Mouse (Mus musculus) cerebral cortex, adult 2 months (tissue): Measurements from ENCODE around the gene Atg9b.

ENCODE experiments used
- WGBS: fragments of 180-500 bp; shearing (Covaris S2); methylation state at CpG from one replicate; pipeline ENCODE4 v1.1.7; 2018; 5-methylcytosine and 5-hydroxymethylcytosine counted together

Gene Atg9b

DNA sequence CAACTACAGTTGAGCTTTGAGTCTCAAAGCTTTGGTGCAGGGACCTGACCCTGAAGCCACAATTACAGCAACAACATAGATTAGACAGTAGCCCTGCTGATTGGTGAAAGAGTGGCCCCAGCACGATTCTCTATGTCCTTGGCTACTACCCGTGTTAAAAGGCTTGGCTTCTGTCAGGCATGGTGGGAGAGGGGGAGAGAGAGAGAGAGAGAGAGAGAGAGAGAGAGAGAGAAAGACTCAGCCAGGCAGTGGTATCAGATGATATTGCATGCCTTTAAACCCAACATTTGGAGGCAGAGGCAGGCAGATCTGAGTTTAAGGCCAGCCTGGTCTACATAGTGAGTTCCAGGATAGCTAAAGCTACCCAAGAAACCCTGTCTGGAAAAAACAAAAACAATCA is 10.0 kb downstream of the Atg9b start:
- 84% methylated on average over 2 of the region's 2 CpGs for WGBS

DNA sequence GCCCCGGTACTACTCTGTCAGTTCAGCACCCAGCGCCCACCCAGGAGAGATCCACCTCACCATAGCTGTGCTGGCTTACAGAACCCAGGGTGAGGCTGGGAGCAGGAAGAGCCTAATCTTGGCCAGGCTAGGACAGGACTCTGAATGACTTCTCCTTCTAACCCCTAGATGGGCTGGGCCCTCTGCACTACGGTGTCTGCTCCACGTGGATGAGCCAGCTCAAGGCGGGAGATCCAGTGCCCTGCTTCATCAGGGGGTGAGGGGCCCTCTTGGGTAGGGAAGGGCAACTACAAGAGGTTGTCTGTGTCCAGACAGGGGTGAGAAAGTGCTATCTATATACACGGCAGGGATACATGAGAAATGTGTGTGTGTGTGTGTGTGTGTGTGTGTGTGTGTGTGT is 10.5 kb downstream of the Atg9b start:
- WGBS: 82% methylated on average over 6 of the region's 6 CpGs

DNA sequence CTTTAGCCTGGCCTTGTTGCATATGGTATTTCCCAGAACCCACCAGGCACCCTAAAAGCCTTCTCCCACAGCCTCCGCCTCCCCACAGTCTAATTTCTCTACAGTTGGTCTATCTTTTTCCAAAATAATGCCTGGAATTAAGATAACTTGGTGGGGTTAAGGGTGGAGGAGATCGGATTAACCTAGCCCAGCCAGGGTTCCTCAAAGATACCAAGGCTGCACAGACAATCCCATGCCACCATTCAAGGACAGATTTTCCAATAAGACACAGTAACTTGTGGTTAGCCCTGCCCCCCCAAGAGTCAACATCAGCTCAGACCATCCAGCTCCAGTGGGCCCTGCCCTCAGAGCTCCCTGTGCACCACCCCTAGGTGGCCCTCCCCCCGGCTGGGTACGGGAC is 11.4 kb downstream of the Atg9b start:
- WGBS: 93% methylated on average over 4 of the region's 4 CpGs

DNA sequence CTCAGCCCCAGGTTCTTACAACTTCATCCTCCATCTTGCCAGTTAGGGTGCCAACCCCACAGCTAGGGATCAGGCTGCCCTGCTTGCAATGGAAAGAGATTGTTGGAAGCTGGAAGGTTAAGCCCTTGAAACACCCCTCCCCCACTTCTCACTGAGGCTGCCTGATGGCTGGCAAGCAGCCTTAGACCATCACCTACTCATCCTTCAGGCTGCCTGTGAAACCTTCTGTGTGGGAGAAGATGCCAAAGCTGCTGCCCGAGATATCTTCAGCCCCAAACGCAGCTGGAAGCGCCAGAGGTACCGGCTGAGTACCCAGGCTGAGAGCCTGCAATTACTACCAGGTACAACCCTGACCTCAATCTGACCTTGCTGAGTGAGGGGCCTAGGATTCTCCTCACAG is 12.4 kb downstream of the Atg9b start:
- WGBS: 59% methylated on average over 4 of the region's 4 CpGs

DNA sequence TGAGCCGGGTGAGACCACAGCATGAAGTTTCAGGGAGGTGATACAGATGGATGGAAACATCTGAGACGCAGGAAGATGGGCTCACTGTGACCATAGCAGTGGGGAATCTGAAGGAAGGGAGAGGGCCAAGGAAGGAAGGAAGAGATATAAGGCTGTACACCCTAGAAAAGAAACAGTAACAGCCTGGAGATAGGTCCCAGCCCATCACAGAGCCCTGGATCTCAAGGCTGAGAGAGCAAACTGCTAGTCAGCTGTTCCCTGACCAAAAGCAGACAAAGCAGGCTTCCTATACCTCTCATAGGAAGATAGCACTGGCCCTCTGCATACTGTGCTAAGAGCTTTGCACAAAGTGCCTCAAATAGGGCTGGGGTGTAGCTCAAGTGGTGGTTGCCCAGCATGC is 13.2 kb downstream of the Atg9b start:
- 82% methylated on average over 2 of the region's 2 CpGs for WGBS

DNA sequence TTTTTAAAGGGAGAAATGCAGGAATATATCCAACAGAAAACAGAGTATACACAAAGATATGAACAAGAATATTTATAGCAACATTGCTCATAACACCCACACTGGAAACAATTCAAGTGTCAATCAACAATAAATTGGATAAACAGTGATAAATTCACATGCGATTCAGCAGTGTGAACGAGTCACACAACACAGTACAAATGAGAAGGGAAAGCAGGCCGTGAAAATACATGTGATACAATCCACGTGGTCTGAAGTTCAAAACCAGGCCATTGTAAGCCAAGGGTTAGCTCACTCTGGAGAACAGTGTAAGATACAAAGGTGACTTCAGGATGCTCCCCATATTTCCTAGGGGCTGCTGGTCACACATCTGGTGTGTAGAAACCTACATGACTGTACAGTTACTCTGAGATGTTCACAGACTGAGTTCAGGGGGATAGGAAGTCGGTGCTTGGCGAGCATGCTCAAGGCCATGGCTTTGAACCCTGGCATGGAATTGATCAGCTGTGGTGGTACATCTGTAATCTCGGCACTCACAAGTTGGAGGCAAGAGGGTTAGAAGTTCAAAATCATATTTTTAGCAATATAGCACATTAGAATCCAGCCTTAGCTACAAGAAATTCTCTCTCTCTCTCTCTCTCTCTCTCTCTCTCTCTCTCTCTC is 17.1 kb downstream of the Atg9b start:
- WGBS: 72% methylated on average over 7 of the region's 7 CpGs

DNA sequence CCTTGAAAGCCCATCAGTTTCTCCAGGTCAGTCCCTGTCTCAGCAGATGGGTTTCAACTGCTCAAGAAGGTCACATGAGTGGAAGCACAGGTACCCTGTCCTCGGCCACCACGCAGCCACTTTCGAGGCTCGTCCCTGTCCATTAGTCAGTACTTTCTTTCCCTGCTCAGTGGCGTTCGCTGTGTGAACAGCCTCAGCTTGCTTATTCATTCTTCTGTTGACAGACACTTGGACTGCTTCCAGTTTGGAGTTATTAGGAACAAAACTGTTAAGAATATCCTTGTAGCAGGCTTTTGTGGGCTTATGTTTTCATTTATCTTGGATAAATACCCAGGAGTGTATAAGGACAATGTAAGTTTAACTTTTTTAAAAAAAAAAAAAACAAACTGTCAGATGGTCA is 17.7 kb downstream of the Atg9b start:
- WGBS: 51% methylated on average over 6 of the region's 6 CpGs

DNA sequence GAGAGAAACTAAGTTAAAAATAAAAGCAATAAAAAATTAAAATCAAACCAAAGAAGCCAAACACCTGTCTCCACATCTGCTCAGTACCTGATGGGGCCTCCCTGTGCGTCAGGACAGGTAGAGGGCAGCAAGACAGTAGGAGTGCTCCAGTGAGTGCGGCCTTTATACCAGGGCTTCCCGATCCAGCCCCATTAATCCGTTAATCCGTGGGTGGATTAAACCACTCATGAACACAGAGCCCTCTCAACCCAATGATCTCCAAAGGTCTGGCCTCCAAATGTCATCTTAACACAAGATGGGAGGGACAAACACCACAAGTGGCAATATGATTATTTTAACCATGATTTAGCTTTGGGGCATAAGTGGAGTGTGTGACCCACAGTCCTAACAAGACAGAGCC is 18.1 kb downstream of the Atg9b start:
- WGBS: 81% methylated on average over 5 of the region's 5 CpGs

DNA sequence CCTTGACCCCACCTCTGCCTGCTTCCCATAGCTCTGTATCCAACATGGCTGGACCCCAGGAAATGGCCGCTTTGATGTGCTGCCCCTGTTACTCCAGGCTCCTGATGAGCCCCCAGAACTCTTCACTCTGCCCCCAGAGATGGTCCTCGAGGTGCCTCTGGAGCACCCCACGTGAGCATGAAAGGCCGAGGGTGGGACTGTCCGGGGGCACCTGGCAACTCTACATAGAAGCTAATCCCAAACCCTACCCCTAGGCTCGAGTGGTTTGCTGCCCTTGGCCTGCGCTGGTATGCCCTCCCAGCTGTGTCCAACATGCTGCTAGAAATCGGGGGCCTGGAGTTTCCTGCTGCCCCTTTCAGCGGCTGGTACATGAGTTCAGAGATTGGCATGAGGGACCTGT is 22.2 kb downstream of the Atg9b start:
- WGBS: 86% methylated on average over 9 of the region's 9 CpGs

DNA sequence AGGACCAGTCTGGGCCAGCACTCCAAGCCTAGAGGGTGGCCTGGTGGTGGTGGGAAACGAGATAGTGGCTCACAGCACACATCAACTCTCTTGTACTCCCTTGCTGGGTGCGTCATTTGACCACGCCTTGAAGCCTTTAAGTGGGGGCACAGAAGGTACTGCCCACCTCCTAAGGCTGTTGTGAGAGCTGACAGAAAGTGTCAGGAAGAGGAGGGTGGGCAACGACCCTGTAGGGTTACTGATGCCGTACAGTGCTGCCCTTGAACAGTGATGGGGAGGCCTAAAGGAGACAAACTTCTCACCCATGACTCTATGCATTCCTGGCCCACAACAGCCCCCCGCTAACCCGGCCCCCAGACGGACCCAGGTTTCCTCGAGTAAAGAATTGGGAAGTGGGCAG is 25.5 kb downstream of the Atg9b start:
- whole genome bisulfite sequencing: 90% methylated on average over 9 of the region's 9 CpGs

DNA sequence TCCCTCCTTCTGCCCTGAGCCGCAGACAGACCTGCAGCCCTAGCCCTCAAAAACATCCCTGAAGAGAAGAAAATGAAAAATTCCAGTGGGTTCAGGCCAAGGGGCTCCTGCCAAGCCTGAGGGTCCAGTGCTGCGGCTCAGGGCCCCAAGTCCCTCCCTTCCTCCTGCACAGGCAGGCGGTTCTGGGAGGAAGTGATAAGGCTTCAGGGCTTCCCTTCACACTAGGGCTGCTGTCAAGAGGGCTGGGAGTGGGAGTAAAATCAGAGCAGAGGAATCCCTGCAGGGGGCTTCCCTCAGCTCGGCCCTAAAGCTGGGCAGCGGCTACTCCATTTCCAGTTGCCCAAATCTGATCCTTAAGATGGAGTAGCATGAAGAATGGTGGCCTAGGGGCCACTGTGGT is 26.4 kb downstream of the Atg9b start:
- WGBS: 64% methylated on average over 5 of the region's 5 CpGs

DNA sequence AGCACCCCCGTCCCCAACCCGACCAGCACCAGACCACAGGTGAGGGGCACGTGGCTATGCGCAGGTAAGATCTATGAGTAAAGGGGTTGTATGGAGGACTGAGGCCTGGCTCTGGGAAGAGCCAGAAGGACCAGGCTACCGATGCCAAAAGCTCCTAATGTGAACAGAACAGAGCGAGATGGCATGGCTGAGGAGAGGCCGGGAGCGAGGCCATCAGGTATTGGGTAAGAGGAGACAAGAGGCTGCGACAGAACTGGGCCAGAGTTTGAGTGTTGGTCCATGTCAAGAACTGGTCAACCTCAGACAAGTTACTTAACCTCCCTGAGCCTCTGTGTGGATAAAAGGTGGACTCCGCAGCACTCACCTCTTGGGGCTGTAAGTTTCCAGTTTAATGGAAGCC is 27.0 kb downstream of the Atg9b start:
- WGBS: 82% methylated on average over 10 of the region's 10 CpGs

DNA sequence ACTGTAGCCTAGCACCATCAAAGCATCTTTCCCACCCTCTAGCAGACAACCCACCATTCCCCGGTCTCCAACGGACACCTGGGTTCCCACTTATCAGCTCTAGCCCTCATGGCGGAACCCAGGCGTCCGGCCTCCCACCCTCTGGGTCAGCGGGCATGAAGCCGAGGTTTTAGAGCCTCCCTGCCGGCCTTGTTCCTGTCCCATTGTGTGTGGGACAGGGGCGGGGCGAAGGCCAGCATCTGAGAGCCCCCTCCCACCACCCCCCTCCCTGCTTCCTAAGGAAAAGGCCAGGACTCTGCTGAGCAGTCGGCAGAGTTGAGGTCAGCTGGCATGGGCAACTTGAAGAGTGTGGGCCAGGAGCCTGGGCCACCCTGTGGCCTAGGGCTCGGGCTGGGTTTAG is 27.4 kb downstream of the Atg9b start, which contains the start of gene Nos3:
Nos3 (plus strand) TSS at position 303 of the 400 bp plus-strand sequence.
- WGBS: 63% methylated on average over 12 of the region's 12 CpGs

DNA sequence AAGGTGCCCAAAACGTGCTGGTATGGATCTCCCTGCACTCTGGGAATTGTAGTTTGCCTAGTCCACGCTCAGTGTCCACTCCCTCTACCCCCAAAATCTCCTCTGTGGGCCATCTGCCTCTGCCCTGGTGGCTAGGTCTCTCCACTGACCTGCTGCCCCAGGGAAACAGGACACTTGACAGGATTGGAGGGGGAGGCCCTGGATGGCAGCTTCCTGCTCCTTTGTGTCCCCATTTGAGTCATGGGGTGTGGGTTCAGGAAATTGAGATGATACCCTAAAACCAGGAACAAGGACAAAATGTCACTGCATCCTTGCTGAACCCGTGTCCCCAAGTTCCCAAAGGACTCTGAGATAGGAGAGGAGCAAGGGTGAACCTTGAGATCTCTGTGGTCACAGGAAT is 27.9 kb downstream of the Atg9b start:
- 76% methylated on average over 3 of the region's 3 CpGs for WGBS

DNA sequence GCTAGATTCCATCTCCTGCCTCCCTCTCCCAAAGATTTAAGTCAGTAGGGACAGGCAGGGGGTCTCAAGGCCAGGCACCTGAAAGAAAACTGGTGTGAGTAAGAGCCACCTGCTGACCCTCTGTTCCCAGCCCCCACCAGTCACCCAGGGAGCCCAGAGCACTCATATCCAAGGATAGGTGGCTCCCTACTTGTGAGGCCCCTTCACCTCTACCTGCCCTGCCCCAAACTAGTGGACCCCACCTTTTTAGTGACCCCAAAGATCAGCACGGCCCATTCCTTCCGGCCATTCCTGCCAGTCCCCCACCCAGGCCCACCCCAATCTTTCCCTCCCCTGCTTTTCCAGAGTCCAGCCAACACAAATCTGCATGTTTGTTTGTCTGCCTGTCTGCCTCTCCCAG is 28.5 kb downstream of the Atg9b start:
- WGBS: 74% methylated on average over 2 of the region's 2 CpGs

DNA sequence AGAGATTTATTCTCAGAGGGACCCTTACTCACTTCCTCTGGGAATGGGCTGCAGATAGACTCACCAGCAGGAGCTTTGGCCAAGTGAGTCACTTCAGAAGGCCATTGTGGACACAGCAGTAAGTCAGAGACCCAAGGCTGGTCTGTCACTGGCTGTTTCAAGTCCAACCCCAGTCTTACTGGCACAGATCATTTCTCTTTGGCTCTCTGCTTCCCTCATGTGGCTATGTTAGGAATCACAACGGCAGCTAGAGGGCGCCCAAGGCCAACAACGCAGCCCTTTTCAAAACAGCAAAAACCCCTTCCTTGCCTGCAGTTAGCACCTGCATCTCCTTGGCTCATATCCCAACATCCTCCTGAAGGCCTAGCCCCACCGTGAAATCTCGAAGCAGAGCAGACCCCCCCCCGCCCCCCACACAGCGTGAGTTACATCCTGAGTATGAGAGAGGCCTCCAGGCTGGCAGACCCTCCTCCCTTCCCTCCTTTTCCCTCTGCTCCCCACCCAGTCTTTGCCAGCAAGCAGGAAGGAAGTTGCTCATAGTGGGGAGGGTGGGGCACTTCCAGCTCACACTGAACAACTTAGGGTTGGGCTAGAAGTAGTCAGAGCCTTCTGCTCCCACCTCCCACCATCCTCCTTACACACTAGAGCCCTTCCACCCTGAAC is 31.0 kb downstream of the Atg9b start:
- 4% methylated on average over 7 of the region's 7 CpGs for WGBS

DNA sequence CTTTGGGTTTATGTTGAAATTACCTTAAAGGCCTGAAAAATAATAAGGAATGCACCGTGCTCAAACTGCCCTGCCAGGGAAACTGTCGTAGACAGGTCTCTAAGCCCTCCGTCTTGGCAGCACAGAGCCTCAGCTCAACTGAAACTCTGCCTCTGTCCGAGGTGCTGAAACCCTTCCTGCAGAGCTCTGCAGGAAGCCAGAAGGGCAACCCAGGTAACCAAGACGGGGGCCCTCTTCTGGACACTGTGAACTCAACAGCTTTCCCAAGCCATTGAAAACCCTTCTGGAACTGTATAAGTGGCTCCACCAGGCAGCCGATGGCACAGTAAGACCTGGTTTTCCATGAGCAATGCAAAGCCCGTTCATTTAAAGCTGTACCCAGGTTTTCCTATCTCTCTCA is 34.5 kb downstream of the Atg9b start:
- WGBS: 33% methylated on average over 7 of the region's 7 CpGs

DNA sequence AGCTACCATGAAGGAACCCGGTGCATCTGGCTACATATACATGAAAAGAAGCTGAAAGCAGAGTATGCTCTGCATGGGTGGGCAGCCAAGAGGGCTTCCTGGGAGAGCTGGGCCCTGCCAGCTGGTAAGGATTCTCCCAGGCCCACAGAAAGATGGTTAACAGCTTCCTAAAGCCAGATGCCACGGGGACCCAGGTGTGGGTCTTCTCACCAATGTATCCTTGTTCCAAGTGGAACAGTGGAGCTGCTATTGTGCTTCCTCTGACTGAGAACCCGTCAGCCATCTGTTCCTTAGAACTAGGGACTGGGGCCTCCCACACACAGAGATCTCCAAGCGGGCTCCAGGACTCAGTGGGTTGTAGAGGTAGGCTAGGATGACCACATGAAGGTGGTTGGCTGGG is 35.2 kb downstream of the Atg9b start:
- WGBS: 27% methylated on average over 4 of the region's 4 CpGs

DNA sequence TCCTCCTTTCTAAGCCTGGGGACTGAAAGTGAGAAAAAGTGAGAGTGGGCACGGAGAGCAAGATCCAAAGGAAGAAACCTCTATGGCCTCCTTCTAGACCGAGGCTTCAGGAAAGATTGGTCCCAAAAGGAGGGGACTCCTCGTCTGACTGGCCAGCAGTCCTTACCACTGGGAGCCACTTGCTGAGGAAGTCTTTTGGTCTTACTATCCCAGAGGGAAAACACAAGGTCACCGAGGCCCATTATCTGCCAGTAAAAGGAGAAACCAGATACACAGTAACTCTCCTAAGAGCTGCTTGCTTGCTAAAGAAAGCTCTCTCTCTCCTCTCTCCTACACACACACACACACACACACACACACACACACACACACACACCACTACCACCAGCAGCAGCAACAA is 38.6 kb downstream of the Atg9b start:
- WGBS: 55% methylated on average over 4 of the region's 4 CpGs

DNA sequence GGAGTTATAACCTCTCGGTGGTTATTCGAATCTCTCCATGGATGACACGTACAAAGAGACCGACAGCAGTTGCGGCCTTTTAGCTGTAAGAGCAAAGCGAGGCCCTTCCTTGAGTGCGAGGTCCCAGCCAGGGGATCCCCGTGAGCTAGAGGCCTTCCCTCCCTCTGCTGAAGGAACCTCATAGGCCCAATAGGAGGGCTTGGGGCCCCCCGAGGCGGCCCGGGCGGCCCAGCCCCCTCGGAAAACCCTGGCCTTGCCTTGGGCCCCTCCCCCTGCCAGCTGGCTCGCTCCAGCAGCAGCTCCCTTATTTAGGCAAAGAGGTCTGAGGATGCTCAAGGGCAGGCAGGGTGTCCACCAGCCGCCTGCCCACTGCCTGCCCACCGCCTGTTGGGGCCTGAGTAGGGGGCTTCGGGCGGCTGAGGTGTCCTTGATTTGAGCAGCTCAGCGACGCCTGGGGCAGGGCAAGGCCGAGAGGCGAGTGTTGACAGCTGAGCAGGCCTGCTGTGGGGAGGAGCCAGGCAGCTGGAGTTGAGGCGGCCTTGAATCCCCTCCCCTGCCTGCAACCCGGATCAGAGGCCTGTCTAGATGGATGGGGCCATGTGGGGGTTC is 39.6 kb downstream of the Atg9b start:
- WGBS: 14% methylated on average over 24 of the region's 24 CpGs

DNA sequence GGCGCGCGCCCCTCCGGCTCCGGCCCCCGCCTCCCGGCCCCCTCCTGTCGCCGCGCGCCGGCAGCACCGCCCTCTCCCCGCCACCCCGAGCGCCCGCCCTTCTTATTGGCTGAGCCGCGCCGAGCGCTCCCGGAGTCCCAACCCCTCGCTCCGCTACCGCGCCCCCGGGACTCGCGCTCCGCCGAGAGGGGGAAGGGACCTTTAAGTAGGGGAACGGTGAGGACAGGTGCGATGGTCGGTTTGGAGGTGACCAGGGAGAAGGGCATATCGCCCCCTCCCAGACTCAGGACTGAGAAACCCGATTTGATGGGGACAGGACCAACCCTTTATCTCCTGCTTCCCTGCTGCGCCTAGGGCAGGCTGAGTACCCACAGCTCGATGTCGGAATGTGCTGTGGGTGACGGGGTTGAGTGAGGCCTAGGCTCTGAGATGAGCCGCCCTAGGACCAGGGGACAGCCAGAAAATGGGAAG is 40.2 kb downstream of the Atg9b start:
- under 1% methylated on average over 40 of the region's 41 CpGs for WGBS

DNA sequence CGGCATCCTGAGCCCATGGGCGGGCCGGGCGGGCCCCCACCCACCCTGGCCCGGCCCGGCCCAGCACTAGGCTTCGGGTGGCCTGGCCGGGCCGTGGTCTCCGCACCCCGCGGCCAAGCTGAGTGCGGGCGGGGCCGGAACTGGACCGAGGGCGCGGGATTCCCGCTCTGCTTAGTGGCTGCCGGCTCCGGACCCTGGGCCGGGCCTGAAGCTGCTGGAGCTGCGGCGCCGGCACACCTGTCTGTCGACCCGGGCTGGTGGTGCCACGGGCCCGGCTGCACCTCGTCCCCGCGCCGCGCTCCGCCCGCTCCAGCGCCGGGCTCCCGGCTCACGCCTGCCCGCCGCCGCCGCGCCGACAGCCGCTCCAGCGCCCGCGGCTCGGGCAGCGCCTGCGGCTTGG is 40.7 kb downstream of the Atg9b start, which contains the start of gene Kcnh2:
Kcnh2 (minus strand) TSS at position 327 of the 400 bp plus-strand sequence.
- under 1% methylated on average over 53 of the region's 53 CpGs for WGBS
